Mouse (Mus musculus) neural tube, embryonic 14.5 days (tissue): ENCODE results near the gene Bcas3. TPM values are rescaled to one million over a fixed set of nuclear protein-coding genes. Genes with fewer than 3 reads are reported as not detected.

Experiments
- ATAC-seq: fragments of 200-750 bp; cut with Nextera tagmentation; 2 replicates; pipeline ENCODE4 v1.8.0; 2017; ENCODE audit warnings: low read depth, mild to moderate bottlenecking, moderate TSS enrichment, moderate library complexity
- H3K27ac ChIP-seq: fragments of 300-500 bp; sonication (generic); 2 replicates; pipeline ENCODE4 v1.5.1; 2014; ENCODE audit warnings: low read depth, mild to moderate bottlenecking, control low read depth, low read length, moderate library complexity, mixed read lengths
- H3K27me3 ChIP-seq: fragments of 300-500 bp; sonication (generic); 2 replicates; pipeline ENCODE4 v1.6.1; 2014; ENCODE audit warnings: low read length; ENCODE audit not compliant: control insufficient read depth, insufficient read depth
- H3K36me3 ChIP-seq: fragments of 300-500 bp; sonication (generic); 2 replicates; pipeline ENCODE4 v1.6.1; 2014; ENCODE audit warnings: low read length, mixed read lengths; ENCODE audit not compliant: control insufficient read depth, insufficient read depth
- H3K4me1 ChIP-seq: fragments of 300-500 bp; sonication (generic); 2 replicates; pipeline ENCODE4 v1.6.1; 2014; ENCODE audit warnings: low read length; ENCODE audit not compliant: control insufficient read depth, insufficient read depth
- H3K4me2 ChIP-seq: fragments of 300-500 bp; sonication (generic); 2 replicates; pipeline ENCODE4 v1.6.1; 2014; ENCODE audit warnings: mild to moderate bottlenecking, low read depth, low read length, control low read depth
- H3K4me3 ChIP-seq: fragments of 300-500 bp; sonication (generic); 2 replicates; pipeline ENCODE4 v1.5.1; 2014; ENCODE audit warnings: low read depth, low read length, control low read depth, mixed read lengths
- H3K9ac ChIP-seq: fragments of 300-500 bp; sonication (generic); replicated peaks from 2 replicates; pipeline ENCODE4 v1.6.1; 2014; ENCODE audit warnings: low read depth, mild to moderate bottlenecking, control low read depth, low read length, mixed read lengths
- H3K9me3 ChIP-seq: fragments of 300-500 bp; sonication (generic); 2 replicates; pipeline ENCODE4 v1.6.1; 2016; ENCODE audit warnings: low read length; ENCODE audit not compliant: control insufficient read depth
- WGBS: fragments of 180-500 bp; shearing (Covaris S2); extraction: QIAGEN DNeasy Blood & Tissue Kit; methylation state at CpG from one replicate; pipeline ENCODE4 v1.1.7; 2014; 5-methylcytosine and 5-hydroxymethylcytosine counted together
- polyA plus RNA-seq: library from polyadenylated mRNA; unstranded; fragments of >200 nt; fragmentation: Nextera tagmentation; extraction: Ambion mirVana; gene quantifications from 2 replicates; pipeline ENCODE4 v1.2.1, GENCODE M21; 2014

Bcas3 gene
- polyA plus RNA-seq, 1 experiment from 2014 or later = 30.9 TPM

GRCm38 (mm10) chr11:85599251-85599650 lies 246.3 kb downstream of the Bcas3 start:
- Histone ChIP-seq H3K4me1 (no peaks in the 10 kb centered on the region), H3K4me3 (no peak overlapping the region), H3K36me3 (no peaks in the 10 kb centered on the region), H3K4me2 (no peak overlapping the region), H3K9ac (no peak overlapping the region), H3K27ac (no peak overlapping the region), H3K27me3 (no peaks in the 10 kb centered on the region), H3K9me3 (no peaks in the 10 kb centered on the region)
- ATAC-seq = no peak

GRCm38 (mm10) chr11:85603546-85604322 lies 250.8 kb downstream of the Bcas3 start:
- no peak overlapping the region for H3K4me2 ChIP-seq
- WGBS = 99% methylated on average over 3 of the region's 3 CpGs
- no peaks in the 10 kb centered on the region for H3K9me3 ChIP-seq
- no peaks in the 10 kb centered on the region for H3K27me3 ChIP-seq
- H3K27ac ChIP-seq = no peak overlapping the region
- no peak overlapping the region for H3K4me3 ChIP-seq
- no peak for ATAC-seq
- H3K9ac ChIP-seq = no peak overlapping the region
- H3K4me1 ChIP-seq = no peaks in the 10 kb centered on the region
- H3K36me3 ChIP-seq = no peaks in the 10 kb centered on the region

- H3K4me3 ChIP-seq = no peak overlapping the region
- H3K4me2 ChIP-seq = no peak overlapping the region
- no peak overlapping the region for H3K9ac ChIP-seq
- no peaks in the 10 kb centered on the region for H3K27me3 ChIP-seq
- H3K36me3 ChIP-seq = no peaks in the 10 kb centered on the region
- no peaks in the 10 kb centered on the region for H3K4me1 ChIP-seq
- no peaks in the 10 kb centered on the region for H3K9me3 ChIP-seq
- H3K27ac ChIP-seq = no peak overlapping the region
- ATAC-seq = no peak
- 78% methylated on average over 5 of the region's 5 CpGs for WGBS
Observed at GRCm38 (mm10) chr11:85609303-85609940, 256.5 kb downstream of the Bcas3 start.

- Histone ChIP-seq H3K27me3 (no peaks in the 10 kb centered on the region), H3K4me2 (no peak overlapping the region), H3K4me3 (no peak overlapping the region), H3K4me1 (no peaks in the 10 kb centered on the region), H3K36me3 (no peaks in the 10 kb centered on the region), H3K9me3 (no peaks in the 10 kb centered on the region), H3K27ac (no peak overlapping the region), H3K9ac (no peak overlapping the region)
- WGBS = 77% methylated on average over 5 of the region's 5 CpGs
- no peak for ATAC-seq
Observed at GRCm38 (mm10) chr11:85613035-85613434, 260.1 kb downstream of the Bcas3 start.

GRCm38 (mm10) chr11:85613586-85613985 lies 260.6 kb downstream of the Bcas3 start:
- Histone ChIP-seq H3K4me2 (no peak overlapping the region), H3K27ac (no peak overlapping the region), H3K4me3 (no peak overlapping the region), H3K36me3 (no peaks in the 10 kb centered on the region), H3K4me1 (no peaks in the 10 kb centered on the region; the same call in 1 of the 2 replicates), H3K27me3 (no peaks in the 10 kb centered on the region), H3K9ac (no peak overlapping the region), H3K9me3 (no peaks in the 10 kb centered on the region)
- no peak for ATAC-seq
- 86% methylated on average over 3 of the region's 3 CpGs for WGBS

GRCm38 (mm10) chr11:85614431-85614830 lies 261.5 kb downstream of the Bcas3 start:
- Histone ChIP-seq H3K27ac (no peak overlapping the region), H3K36me3 (no peaks in the 10 kb centered on the region), H3K27me3 (no peaks in the 10 kb centered on the region), H3K4me3 (no peak overlapping the region), H3K9me3 (no peaks in the 10 kb centered on the region), H3K4me2 (no peak overlapping the region), H3K4me1 (peaks cover 4% of the 10 kb centered on the region; the same call in 1 of the 2 replicates), H3K9ac (no peak overlapping the region)
- WGBS = 84% methylated on average over 7 of the region's 7 CpGs
- ATAC-seq = no peak

- no peak overlapping the region for H3K27ac ChIP-seq
- no peak for ATAC-seq
- H3K36me3 ChIP-seq = no peaks in the 10 kb centered on the region
- WGBS = 75% methylated on average over 7 of the region's 7 CpGs
- H3K27me3 ChIP-seq = no peaks in the 10 kb centered on the region
- H3K9ac ChIP-seq = no peak overlapping the region
- H3K9me3 ChIP-seq = no peaks in the 10 kb centered on the region
- H3K4me1 ChIP-seq = peaks cover 4% of the 10 kb centered on the region; the same call in 1 of the 2 replicates
- H3K4me3 ChIP-seq = no peak overlapping the region
- H3K4me2 ChIP-seq = no peak overlapping the region
Observed at GRCm38 (mm10) chr11:85615421-85615820, 262.5 kb downstream of the Bcas3 start.

- WGBS = 16% methylated on average over 2 of the region's 2 CpGs
- Histone ChIP-seq H3K36me3 (no peaks in the 10 kb centered on the region), H3K9ac (no peak overlapping the region), H3K27ac (no peak overlapping the region), H3K4me2 (no peak overlapping the region), H3K9me3 (no peaks in the 10 kb centered on the region), H3K4me1 (peaks cover 4% of the 10 kb centered on the region; the same call in 1 of the 2 replicates), H3K4me3 (no peak overlapping the region), H3K27me3 (no peaks in the 10 kb centered on the region)
- ATAC-seq = no peak
Observed at GRCm38 (mm10) chr11:85621486-85621885, 268.5 kb downstream of the Bcas3 start.

GRCm38 (mm10) chr11:85621994-85622393 lies 269.0 kb downstream of the Bcas3 start:
- no peak overlapping the region for H3K4me2 ChIP-seq
- no peaks in the 10 kb centered on the region for H3K27me3 ChIP-seq
- H3K9me3 ChIP-seq = no peaks in the 10 kb centered on the region
- H3K4me3 ChIP-seq = no peak overlapping the region
- peaks cover 4% of the 10 kb centered on the region; the same call in 1 of the 2 replicates for H3K4me1 ChIP-seq
- WGBS = 77% methylated on average over 8 of the region's 8 CpGs
- H3K27ac ChIP-seq = no peak overlapping the region
- H3K36me3 ChIP-seq = no peaks in the 10 kb centered on the region
- no peak for ATAC-seq
- no peak overlapping the region for H3K9ac ChIP-seq
